Mouse (Mus musculus) layer of hippocampus, postnatal 36 days (tissue): ENCODE results near the gene Rcl1. TPM values are rescaled to one million over a fixed set of nuclear protein-coding genes. Genes with fewer than 3 reads are reported as not detected.

Source experiments
- DNase-seq, 2 experiments: peaks; one replicate each; pipeline ENCODE4 v3.0.0; 2022
- microRNA-seq, 2 experiments: library from miRNA; unstranded; fragments of <30 nt; microRNA quantifications; one replicate each; pipeline ENCODE4 v1.2.0; 2021
- total RNA-seq, 2 experiments: library from RNA; stranded (reverse); gene quantifications; 2 replicates each; pipeline ENCODE4 v1.2.3; 2021

Rcl1 gene
- total RNA-seq, 2 experiments from 2014 or later, result 18.1 to 18.7 TPM

DNA sequence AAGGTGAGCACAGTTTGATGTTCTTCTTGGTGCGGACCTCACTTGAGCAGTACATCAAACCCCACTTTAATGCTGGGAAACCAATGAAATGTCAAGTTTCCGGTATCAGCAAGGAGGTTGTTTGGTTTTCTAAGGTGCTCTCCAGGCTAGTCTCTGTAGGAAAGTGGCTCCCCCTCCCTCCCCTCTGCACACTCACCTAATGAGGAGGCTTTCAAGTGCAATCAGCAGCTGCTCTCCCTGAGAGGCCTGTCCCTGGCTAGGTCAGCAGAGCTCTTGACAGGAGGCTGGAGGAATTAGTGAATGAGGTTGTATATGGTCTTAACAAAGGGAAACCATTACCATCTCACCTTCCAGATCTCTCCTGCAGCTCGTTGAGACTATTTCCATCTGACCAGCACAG is 54.4 kb downstream of the Rcl1 start:
- no peak for DNase-seq

DNA sequence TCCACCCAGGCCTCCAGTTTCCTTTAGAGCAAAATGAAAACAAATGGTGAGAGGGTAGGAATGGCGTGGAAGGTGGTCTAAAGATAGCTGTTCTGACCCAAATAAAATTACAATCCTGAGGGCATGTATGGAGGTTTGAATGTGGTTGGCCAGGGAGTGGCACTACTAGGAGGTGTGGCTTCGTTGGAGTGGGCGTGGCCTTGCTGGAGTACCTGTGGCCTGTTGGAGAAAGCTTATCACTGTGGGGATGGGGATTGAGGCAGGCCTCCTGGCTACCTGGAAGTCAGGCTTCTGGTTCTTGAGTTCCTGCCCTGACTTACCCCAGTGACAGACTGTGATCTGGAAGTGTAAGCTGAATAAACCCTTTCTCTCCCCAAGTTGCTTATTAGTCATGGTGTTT is 55.2 kb downstream of the Rcl1 start:
- no peak for DNase-seq

DNA sequence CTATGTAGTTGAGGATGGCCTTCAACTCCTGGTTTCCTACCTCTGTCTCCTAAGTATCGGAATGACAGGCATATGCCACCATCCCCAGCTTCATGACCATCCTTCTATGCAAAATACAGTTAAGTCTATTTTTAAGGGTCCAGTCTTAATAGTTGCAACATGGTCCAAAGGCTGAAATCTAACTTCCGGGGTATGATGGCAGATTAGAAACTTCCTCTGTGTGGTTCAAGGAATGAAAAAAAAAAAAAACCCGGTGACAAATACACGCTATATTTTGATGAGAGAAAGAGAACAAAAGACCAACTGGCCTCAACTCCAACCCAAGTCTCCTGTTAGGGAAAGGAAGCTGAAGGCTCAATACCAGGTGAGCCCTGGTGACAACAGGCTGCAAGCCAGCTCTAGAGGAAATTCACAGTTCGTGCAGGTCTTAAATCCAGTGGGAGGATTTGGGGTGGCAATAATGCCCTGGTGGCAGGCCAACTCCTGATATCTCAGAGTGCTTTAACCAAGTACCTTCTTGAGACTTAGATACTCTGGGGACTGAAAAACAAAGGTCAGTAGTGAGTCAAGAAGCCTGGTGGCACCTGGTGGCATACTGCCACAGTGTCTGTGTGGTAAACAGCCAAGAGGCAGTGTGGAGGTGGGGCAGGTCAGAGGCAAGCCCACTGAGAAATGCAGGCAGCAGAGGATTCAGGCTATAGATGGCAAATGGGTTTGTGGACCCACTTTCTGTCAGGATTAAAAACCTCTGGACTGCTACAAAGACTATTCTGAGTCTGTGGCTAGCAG is 56.7 kb downstream of the Rcl1 start:
- no peak for DNase-seq

DNA sequence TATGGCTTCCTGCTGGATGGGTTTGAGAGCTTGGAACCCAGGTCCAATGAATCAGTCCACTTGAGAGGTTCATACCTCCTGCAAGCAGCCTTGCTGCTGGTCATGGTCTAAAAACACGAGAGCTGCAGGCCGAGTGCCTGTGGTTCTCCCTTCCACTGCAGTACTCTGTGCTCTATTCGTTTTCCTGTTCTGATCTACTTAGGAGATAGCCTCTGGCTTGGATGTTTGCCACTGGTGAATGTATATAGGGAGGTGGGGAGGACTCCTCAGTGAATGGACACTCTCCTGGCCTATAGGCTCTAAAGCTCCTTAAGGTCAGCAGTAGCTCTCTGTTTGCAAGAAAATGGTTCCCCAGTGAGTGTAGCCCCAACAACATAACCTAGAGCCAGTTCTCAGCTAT is 57.3 kb downstream of the Rcl1 start:
- DNase-seq, result no peak

DNA sequence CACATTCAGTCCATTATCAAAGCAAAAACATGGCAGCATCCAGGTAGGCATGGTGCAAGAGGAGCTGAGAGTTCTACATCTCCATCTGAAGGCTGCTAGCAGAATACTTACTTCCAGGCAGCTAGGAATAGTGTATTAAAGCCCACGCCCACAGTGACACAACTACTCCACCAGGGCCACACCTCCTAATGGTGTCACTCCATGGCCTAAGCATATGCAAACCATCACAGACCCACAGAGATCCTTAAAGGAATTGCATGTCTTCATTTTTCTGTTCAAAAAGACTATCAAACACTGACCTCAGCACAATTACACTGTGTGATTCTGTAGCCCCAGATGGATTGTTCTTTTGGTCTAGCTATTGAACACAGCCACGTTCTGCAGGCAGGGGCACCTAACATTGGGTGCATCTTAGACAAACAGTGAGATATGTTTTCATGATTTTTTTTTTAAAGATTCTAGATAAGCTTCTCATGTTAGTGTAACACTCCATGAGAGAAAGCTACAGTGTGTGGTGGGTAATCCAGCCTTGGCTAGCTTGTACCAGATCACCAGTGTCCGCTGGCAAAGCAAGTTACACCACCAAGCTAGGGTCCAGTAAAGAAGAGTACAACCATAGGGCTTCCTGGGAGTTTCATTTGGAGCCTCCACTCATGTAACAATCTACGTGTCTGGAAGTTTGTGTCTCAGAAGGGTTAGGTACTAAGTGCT is 62.8 kb downstream of the Rcl1 start:
- no peak for DNase-seq

DNA sequence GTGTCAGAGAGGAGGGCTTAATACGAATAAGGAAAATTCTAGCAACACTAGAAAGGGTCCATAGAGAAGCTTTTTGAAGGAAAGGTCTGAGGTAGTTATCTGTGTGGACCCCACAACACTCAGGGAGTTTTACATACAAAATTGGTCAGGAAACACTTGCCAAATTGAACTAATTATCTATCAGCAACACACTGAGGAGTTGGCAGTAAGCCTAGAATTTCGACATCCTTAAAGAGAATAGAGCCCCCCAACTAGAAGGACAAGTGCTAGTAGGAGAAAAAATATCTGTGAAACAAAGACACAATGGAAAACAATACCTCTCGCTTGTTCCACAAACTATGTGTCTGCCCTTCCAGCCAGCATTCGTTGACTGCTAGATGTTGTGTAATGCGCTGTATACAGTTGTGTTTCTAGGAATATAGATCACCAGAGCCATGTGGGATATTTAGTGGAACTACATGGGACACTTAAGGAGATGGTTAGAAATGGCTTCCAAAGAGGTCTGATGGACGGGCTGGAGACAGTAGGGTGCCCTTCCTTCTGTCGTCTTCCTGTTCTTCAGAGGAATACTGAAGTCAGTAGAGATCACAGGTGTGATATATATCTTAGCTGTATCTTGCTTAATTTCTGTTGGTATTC is 63.5 kb downstream of the Rcl1 start:
- DNase-seq, result no peak

DNA sequence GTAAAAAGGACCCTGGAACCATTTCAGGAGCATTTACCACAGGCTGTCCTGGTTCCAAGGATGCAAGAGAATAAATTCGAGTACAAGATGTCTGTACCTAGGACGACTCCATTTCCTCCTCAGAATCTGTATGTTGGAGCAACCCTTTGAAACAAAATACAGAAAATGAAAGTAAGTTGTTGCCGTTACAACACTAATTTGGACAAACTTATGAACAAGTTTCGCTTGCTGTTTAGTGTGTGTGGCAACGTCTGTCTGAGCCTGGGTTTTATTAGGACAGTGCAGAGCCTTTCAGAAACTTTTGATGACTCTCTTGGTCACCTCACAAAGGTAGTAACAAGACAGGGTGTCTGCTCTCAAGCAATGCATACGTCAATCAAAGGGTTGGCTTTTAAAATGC is 66.8 kb downstream of the Rcl1 start:
- DNase-seq, result no peak

DNA sequence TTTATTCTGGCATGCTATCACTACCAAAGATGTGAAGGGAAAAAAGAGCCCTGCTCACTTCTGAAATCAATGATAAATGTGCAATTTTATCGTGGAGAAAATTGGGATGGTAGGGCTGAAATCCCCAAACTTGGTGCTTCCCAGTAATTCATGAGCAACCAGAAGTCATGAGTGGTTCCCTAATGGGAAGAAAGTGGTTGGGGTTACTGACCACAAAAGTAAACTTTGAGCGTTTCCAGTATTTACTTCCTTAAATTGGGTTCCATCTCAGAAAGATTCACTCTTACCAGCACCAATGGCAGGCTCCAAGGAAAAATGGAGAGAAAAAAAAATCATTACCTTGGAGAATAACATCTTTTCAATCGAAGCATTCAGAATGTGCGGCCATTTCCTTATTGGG is 79.2 kb downstream of the Rcl1 start:
- DNase-seq, result no peak

DNA sequence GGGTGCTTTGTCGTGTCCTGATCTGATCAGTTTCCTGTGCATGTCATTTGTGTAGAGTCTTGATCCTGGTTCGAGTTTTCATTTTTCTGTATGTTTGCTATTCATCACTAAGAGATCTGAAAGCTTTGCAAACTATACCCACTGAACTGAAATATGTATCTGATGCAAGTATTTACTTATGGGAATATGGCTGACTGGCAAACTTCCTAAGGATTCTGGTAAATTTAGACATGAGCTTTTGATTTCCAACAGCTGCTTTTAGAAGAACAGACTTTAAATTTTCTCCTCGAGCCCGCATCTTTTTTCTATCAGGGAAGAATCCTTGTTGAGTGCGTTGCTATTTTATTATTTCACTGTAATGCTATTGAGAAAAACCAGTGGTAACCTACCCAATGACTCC is 81.0 kb downstream of the Rcl1 start:
- DNase-seq, result no peak

DNA sequence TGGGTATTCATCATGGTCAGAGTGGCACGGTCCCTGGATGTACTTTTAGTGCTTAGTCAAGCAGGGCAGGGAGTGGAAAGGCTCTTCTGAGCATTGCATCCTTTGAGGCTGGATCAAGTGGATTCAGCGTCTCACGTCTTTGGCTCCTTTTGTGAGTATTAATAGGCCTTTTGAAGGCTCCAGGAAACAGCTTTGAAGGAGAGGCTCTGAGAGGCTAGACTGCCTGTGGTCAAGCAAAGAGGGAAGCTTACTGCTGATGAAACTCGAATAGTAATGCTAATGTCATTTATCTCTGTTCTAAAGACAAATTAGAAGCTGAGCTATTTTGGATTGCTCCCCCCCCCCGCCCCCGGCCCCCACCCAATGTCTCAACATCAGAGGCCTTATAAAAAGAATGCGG is 83.9 kb downstream of the Rcl1 start:
- DNase-seq, result no peak

DNA sequence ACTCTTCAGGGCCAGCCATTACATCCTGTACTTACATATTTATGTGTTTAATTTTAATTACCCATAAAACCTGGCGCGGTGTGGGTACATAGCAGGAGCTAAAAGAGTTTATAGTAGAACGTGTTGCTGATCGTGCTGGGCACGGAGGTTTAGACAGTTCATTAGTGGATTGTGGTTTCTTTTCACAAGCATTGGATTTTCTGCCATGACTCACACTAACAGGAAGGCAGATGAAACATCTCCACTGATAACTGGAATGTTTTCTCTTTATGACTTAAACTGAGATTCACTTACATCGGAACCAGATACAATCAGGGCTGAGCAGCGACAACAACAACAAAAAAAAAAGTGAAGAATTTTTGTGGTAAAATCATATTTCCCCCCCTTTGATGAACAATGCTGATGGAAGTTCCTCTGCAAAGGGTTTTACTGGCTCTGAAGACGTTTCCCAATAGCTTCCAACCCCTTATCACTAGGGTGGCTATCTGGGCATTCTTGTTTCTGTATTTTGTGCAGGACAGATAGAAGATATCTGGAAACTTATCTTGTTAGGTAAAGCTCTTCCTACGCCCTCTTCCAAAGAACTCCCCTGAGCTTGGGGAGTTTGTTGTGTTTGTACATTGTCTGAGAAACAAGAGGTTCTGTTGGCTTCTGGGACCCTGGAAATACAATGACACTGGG is 84.5 kb downstream of the Rcl1 start:
- no peak for DNase-seq

DNA sequence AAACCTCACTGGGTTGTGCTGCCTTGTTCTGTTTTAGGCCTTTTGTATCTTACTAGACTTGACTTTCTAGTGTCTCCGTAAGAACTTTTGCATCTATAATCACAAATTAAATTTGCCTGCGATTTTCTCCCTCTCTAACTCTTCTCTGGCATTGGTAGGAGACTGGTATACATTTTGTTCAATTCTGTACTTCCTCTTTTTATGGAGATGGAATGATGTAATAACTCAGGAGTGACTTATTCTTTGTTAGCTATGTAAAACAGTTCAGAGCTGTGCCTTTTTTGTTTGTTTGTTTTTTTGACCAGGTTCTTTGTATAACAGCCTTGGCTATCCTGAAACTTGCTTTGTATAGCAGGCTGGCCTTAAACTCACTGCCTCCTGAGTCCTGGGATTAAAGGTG is 87.7 kb downstream of the Rcl1 start:
- DNase-seq, result no peak

Small RNA genes within 50 kb of the gene (microRNA-seq; reads per million reads assigned to microRNA genes)
- 610 to 853 reads per million in 2 experiments for gene Mir101b

Other genes with a start within 250 kb of the Rcl1 start
- gene Plpp6, start 137.4 kb upstream of the Rcl1 start, total RNA-seq, result 10 to 100 TPM; 48.8 to 56.0 TPM
- 1 to 10 TPM; 4.7 to 8.4 TPM for gene 4430402I18Rik, start 133.6 kb upstream of the Rcl1 start, total RNA-seq
- 100 to 1,000 TPM; 102 to 122 TPM for gene Cdc37l1, start 111.0 kb upstream of the Rcl1 start, total RNA-seq
- 10 to 100 TPM; 50.4 to 55.8 TPM for gene Ak3, start 53.4 kb upstream of the Rcl1 start, total RNA-seq
- gene Jak2, start 150.5 kb downstream of the Rcl1 start, total RNA-seq, result 10 to 100 TPM; 27.2 to 31.4 TPM
- not detected for gene Insl6, start 224.0 kb downstream of the Rcl1 start, total RNA-seq
- gene Rln1, start 233.3 kb downstream of the Rcl1 start, total RNA-seq, result 1 to 10 TPM; 1.1 to 2.5 TPM